Mouse (Mus musculus) CD8-positive naive resting alpha-beta T cell, adult 2 months (primary cell): ENCODE measurements around the gene Ccdc36.

ENCODE experiments used
- DNase-seq, 2 experiments: peaks; one replicate each; pipeline ENCODE4 v3.0.0; 2022; ENCODE audit warnings: low read depth in 2 of 2, low spot score in 2 of 2

Ccdc36 gene

GRCm38 (mm10) chr9:108379294-108379693 lies 49.0 kb downstream of the Ccdc36 start:
- no peak for DNase-seq

- DNase-seq = no peak
Observed at GRCm38 (mm10) chr9:108378736-108379135, 49.5 kb downstream of the Ccdc36 start.

- DNase-seq = no peak
Observed at GRCm38 (mm10) chr9:108378234-108378633, 50.0 kb downstream of the Ccdc36 start.
